Mouse (Mus musculus): Measurements from ENCODE around the gene Epb42. TPM values are rescaled to one million over a fixed set of nuclear protein-coding genes. Genes with fewer than 3 reads are reported as not detected.

Epb42 gene
- total and polyA plus RNA-seq, 3 experiments, result not detected

- no peak for DNase-seq (ENCODE audit: extremely low read depth)
- Histone ChIP-seq H3K36me3 (replicated peaks in 1 of 2; ENCODE audit: control insufficient read depth in 1 of 2, insufficient read depth in 1 of 2, low read length in 1 of 2) (no peaks in the 10 kb centered on the region), H3K9me3 (replicated peaks; ENCODE audit: low read length) (no peaks in the 10 kb centered on the region), H3K4me1 (ENCODE audit: control insufficient read depth in 1 of 2, insufficient read depth in 2 of 2) (peaks cover 0 to 2% of the 10 kb centered on the region in 2 experiments; a peak in 1 of 4 replicates), H3K27me3 (replicated peaks) (no peaks in the 10 kb centered on the region), H3K27ac (ENCODE audit: insufficient read depth, low read depth) (no peak overlapping the region), H3K4me2 (ENCODE audit: insufficient read depth, low read depth, poor library complexity, severe bottlenecking) (no peak overlapping the region), H3K4me3 (replicated peaks in 1 of 3; ENCODE audit: low read depth in 2 of 3, low read length in 2 of 3, poor library complexity in 1 of 3) (no peak overlapping the region), H3K9ac (ENCODE audit: insufficient read depth, low read depth) (no peak overlapping the region), H3K79me2 (replicated peaks; ENCODE audit: control insufficient read depth, extremely low read depth, insufficient read depth, poor library complexity, severe bottlenecking) (no peaks in the 10 kb centered on the region)
- dilution Hi-C loops (cut with MboI; ENCODE audit: extremely low pct_ligation_motif_present, extremely low pct_unique_long_range_greater_than_20kb, low sequenced_read_pairs) (no loop called here), in situ Hi-C loops (cut with MboI; ENCODE audit: low pct_ligation_motif_present, low pct_unique_long_range_greater_than_20kb, low sequenced_read_pairs) (no loop called here)
- TF ChIP-seq NELFE (IDR thresholded peaks at IDR 0.05; ENCODE audit: low read depth, low read length) (no peak), ZC3H11A (IDR thresholded peaks at IDR 0.05; ENCODE audit: low read depth, low read length) (no peak), ZMIZ1 (IDR thresholded peaks at IDR 0.05; ENCODE audit: low read depth, low read length) (no peak), MXI1 (IDR thresholded peaks at IDR 0.05; ENCODE audit: low read depth, low read length) (no peak), SMC3 (IDR thresholded peaks at IDR 0.05; ENCODE audit: low read depth, low read length) (no peak), E2F4 (IDR thresholded peaks at IDR 0.05; ENCODE audit: insufficient replicate concordance, low read depth, low read length) (no peak), POLR2AphosphoS2 (IDR thresholded peaks at IDR 0.05; ENCODE audit: low read depth, low read length) (no peak), RCOR1 (conservative IDR thresholded peaks at IDR 0.05; ENCODE audit: low read depth, low read length) (no peak), MEF2A (IDR thresholded peaks at IDR 0.05; ENCODE audit: borderline replicate concordance, low read depth, low read length) (no peak), IRF4 (IDR thresholded peaks at IDR 0.05; ENCODE audit: low read depth, low read length) (no peak), ZNF384 (IDR thresholded peaks at IDR 0.05; ENCODE audit: low read depth, low read length) (no peak), NRF1 (IDR thresholded peaks at IDR 0.05; ENCODE audit: low read depth, low read length) (no peak), EP300 (IDR thresholded peaks at IDR 0.05; ENCODE audit: low read length) (no peak), RAD21 (IDR thresholded peaks at IDR 0.05; ENCODE audit: low read depth, low read length) (no peak), MAFK (IDR thresholded peaks at IDR 0.05; ENCODE audit: insufficient replicate concordance, low read length) (no peak)
Measured at GRCm38 (mm10) chr2:121052176-121052575, 15.3 kb upstream of the Epb42 start.

GRCm38 (mm10) chr2:121045653-121046052, 8.8 kb upstream of the Epb42 start:
- Histone ChIP-seq H3K27me3 (replicated peaks) (peaks cover 5% of the 10 kb centered on the region), H3K27ac (ENCODE audit: insufficient read depth, low read depth) (no peak overlapping the region), H3K4me1 (ENCODE audit: control insufficient read depth in 1 of 2, insufficient read depth in 2 of 2) (no peaks in the 10 kb centered on the region), H3K9me3 (replicated peaks; ENCODE audit: low read length) (no peaks in the 10 kb centered on the region), H3K4me3 (replicated peaks in 1 of 3; ENCODE audit: low read depth in 2 of 3, low read length in 2 of 3, poor library complexity in 1 of 3) (no peak overlapping the region), H3K9ac (ENCODE audit: insufficient read depth, low read depth) (no peak overlapping the region), H3K36me3 (replicated peaks in 1 of 2; ENCODE audit: control insufficient read depth in 1 of 2, insufficient read depth in 1 of 2, low read length in 1 of 2) (no peaks in the 10 kb centered on the region), H3K79me2 (replicated peaks; ENCODE audit: control insufficient read depth, extremely low read depth, insufficient read depth, poor library complexity, severe bottlenecking) (no peaks in the 10 kb centered on the region), H3K4me2 (ENCODE audit: insufficient read depth, low read depth, poor library complexity, severe bottlenecking) (no peak overlapping the region)
- TF ChIP-seq ETS1 (conservative IDR thresholded peaks at IDR 0.05; ENCODE audit: low read depth, low read length) (no peak), RCOR1 (conservative IDR thresholded peaks at IDR 0.05; ENCODE audit: low read depth, low read length) (no peak), MEF2A (IDR thresholded peaks at IDR 0.05; ENCODE audit: borderline replicate concordance, low read depth, low read length) (no peak)
- no peak for DNase-seq (ENCODE audit: extremely low read depth)
- in situ Hi-C loops (cut with MboI; ENCODE audit: low pct_ligation_motif_present, low pct_unique_long_range_greater_than_20kb, low sequenced_read_pairs) (loop anchor here (10.0 kb wide), 1 partner anchor 49 kb away; no protein-coding TSS in a partner anchor), dilution Hi-C loops (cut with MboI; ENCODE audit: extremely low pct_ligation_motif_present, extremely low pct_unique_long_range_greater_than_20kb, low sequenced_read_pairs) (no loop called here)
